Mouse (Mus musculus) liver, embryonic 12.5 days (tissue): ENCODE data around the gene Eps15l1. TPM values are rescaled to one million over a fixed set of nuclear protein-coding genes. Genes with fewer than 3 reads are reported as not detected.

Source experiments
- ATAC-seq: fragments of 200-750 bp; cut with Nextera tagmentation; 2 replicates; pipeline ENCODE4 v1.8.0; 2017; ENCODE audit warnings: moderate number of reproducible peaks, mild to moderate bottlenecking, moderate library complexity
- H3K27ac ChIP-seq: fragments of 300-500 bp; sonication (generic); 2 replicates; pipeline ENCODE4 v1.5.1; 2016; ENCODE audit warnings: mild to moderate bottlenecking
- H3K27me3 ChIP-seq: fragments of 300-500 bp; sonication (generic); replicated peaks from 2 replicates; pipeline ENCODE4 v1.6.1; 2016; ENCODE audit warnings: mild to moderate bottlenecking, moderate library complexity
- H3K36me3 ChIP-seq: fragments of 300-500 bp; sonication (generic); 2 replicates; pipeline ENCODE4 v1.6.1; 2016; ENCODE audit warnings: mild to moderate bottlenecking, moderate library complexity
- H3K4me1 ChIP-seq: fragments of 300-500 bp; sonication (generic); 2 replicates; pipeline ENCODE4 v1.6.1; 2016
- H3K4me2 ChIP-seq: fragments of 300-500 bp; sonication (generic); 2 replicates; pipeline ENCODE4 v1.6.1; 2016; ENCODE audit warnings: mild to moderate bottlenecking, moderate library complexity
- H3K4me3 ChIP-seq: fragments of 300-500 bp; sonication (generic); 2 replicates; pipeline ENCODE4 v1.5.1; 2016; ENCODE audit warnings: mild to moderate bottlenecking, moderate library complexity
- H3K9ac ChIP-seq: fragments of 300-500 bp; sonication (generic); 2 replicates; pipeline ENCODE4 v1.6.1; 2016; ENCODE audit warnings: mild to moderate bottlenecking, moderate library complexity
- H3K9me3 ChIP-seq: fragments of 300-500 bp; sonication (generic); replicated peaks from 2 replicates; pipeline ENCODE4 v1.6.1; 2016; ENCODE audit warnings: mild to moderate bottlenecking, moderate library complexity
- WGBS: fragments of 180-500 bp; shearing (Covaris S2); methylation state at CpG from one replicate; pipeline ENCODE4 v1.1.7; 2016; ENCODE audit not compliant: insufficient replicate concordance; 5-methylcytosine and 5-hydroxymethylcytosine counted together
- polyA plus RNA-seq: library from polyadenylated mRNA; unstranded; fragments of >200 nt; fragmentation: Nextera tagmentation; extraction: Ambion mirVana; gene quantifications from 2 replicates; pipeline ENCODE4 v1.2.1, GENCODE M21; 2016

The Eps15l1 gene
- polyA plus RNA-seq, 1 experiment from 2014 or later, result 29.8 TPM

DNA sequence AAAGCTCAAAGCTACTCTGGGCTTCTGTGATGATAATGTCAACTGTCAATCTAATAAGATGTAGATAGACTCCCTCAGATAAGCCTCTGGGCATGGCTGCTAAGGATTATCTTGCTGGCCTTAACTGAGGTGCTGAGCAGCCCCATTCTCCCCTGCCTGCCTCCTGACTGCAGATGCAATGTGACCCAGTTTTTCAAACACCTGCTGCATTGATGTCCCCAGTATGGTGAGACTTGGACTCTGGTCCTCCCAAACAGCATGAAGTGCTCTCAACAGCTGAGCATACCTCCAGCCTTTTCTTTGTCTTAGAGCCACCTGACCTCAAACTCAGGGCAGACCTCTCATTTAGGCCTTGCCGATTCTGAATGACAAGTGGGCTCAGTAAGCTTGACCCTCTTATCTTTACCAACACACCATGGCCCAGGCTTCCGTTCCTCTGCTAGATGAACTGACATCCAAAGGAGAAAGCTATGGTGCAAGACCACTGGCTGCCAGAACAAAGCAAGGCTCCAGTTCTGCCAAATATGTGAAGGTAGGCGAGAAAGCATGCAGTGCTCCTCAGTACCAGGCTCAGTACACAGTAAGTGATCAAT, 108.2 kb downstream of the Eps15l1 start:
- Histone ChIP-seq H3K27me3 (0 out of 2 replicates have a peak, but pooled peaks cover 4% of the 10 kb centered on the region), H3K4me2 (no peak overlapping the region), H3K4me3 (no peak overlapping the region), H3K36me3 (no peaks in the 10 kb centered on the region), H3K4me1 (peaks cover 24% of the 10 kb centered on the region), H3K9me3 (no peaks in the 10 kb centered on the region), H3K9ac (no peak overlapping the region), H3K27ac (no peak overlapping the region)
- WGBS, result 27% methylated on average over 3 of the region's 3 CpGs
- no peak for ATAC-seq

DNA sequence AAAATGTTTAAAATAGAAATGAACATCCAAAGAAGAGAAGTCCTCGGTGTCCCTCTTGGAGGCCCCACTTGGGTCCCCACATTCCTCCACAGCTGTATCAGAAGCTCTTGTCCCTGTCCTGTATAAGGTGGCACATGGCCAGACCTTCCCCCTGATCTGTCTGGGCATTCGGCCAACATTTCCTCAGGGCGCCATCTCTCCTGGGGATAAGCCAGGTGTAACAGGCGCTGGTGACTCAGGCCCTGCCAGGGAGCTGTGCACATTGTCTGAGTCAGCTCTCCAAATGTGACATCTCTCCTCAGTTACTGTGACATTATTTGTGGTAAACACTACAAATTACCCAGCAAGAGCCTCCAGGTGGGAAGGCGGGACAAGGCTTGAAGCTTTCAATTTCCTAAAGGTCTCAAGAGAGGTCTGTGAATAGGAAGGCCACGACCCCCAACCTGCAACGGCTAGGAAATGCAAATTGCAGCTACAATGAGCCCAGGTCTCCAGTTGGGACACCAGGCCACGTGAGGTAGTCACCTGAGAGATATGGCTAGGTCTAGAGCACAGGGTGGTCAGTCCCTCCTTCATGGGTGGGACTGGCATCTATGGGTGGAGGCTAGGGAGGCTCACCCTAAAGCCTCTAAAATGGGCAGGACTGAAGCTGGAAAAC, 110.3 kb downstream of the Eps15l1 start:
- no peaks in the 10 kb centered on the region for H3K36me3 ChIP-seq
- H3K9me3 ChIP-seq, result no peaks in the 10 kb centered on the region
- H3K27me3 ChIP-seq, result peaks cover 7% of the 10 kb centered on the region; the same call in 1 of the 2 replicates
- 67% methylated on average over 8 of the region's 8 CpGs for WGBS
- H3K9ac ChIP-seq, result no peak overlapping the region
- no peak overlapping the region for H3K4me2 ChIP-seq
- H3K4me3 ChIP-seq, result no peak overlapping the region
- no peak overlapping the region for H3K27ac ChIP-seq
- no peak for ATAC-seq
- H3K4me1 ChIP-seq, result peaks cover 15% of the 10 kb centered on the region

DNA sequence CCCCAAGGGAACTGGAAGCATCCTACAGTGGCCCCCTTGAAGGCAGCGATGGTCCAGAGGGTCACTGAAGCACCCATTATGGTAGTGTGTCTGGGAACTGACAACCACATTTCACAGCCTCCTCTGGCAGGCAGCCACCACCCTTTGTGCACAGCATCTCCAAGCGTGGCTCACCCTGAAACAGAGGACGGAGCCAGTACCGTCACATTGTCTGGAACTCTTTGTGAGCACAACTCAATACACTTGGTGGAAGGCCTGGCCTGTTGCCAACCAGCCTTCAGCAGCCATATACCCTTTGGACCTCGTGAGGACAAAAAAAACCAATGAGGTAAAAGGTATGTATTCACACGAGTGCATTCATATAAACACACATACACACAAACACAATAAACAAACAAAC, 113.0 kb downstream of the Eps15l1 start:
- no peak overlapping the region for H3K4me3 ChIP-seq
- peaks cover 7% of the 10 kb centered on the region for H3K27me3 ChIP-seq
- H3K4me1 ChIP-seq, result peaks cover 8% of the 10 kb centered on the region
- 58% methylated on average over 6 of the region's 6 CpGs for WGBS
- ATAC-seq, result no peak
- no peak overlapping the region for H3K27ac ChIP-seq
- no peaks in the 10 kb centered on the region for H3K36me3 ChIP-seq
- no peak overlapping the region for H3K9ac ChIP-seq
- no peak overlapping the region for H3K4me2 ChIP-seq
- no peaks in the 10 kb centered on the region for H3K9me3 ChIP-seq

DNA sequence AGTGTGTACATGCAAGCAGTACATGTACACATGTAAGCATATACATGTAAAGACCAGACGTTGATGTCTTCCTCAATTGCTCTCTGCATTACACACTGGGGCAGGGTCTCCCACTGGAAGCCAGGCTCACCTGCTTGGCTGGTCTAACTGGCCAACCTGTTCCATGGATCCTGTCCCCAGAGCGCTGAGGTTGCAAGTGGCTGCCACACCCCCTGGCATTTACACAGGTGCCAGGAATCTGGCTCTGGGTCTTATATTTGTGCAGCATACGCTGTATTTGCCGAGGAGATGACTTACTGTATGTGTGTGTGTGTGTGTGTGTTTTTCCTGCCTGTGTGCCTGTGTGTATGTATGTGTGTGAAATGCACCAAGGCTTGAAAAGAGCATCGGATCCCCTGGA, 114.3 kb downstream of the Eps15l1 start:
- H3K9ac ChIP-seq, result no peak overlapping the region
- no peak overlapping the region for H3K27ac ChIP-seq
- no peak for ATAC-seq
- H3K4me3 ChIP-seq, result no peak overlapping the region
- WGBS, result 72% methylated on average over 5 of the region's 5 CpGs
- peaks cover 7% of the 10 kb centered on the region for H3K27me3 ChIP-seq
- H3K4me2 ChIP-seq, result no peak overlapping the region
- 0 out of 2 replicates have a peak, but pooled peaks cover 3% of the 10 kb centered on the region for H3K4me1 ChIP-seq
- no peaks in the 10 kb centered on the region for H3K36me3 ChIP-seq
- no peaks in the 10 kb centered on the region for H3K9me3 ChIP-seq

GRCm38 (mm10) chr8:72305210-72305905, 115.9 kb downstream of the Eps15l1 start, which contains the start of gene Gm10282:
TSS of gene Gm10282 (minus strand) at chr8:72305260.
- 58% methylated on average over 16 of the region's 16 CpGs for WGBS

GRCm38 (mm10) chr8:72303633-72304032, 117.6 kb downstream of the Eps15l1 start:
- no peak overlapping the region for H3K9ac ChIP-seq
- 34% methylated on average over 8 of the region's 8 CpGs for WGBS
- no peaks in the 10 kb centered on the region for H3K36me3 ChIP-seq
- H3K27ac ChIP-seq, result no peak overlapping the region
- peaks cover 7% of the 10 kb centered on the region for H3K27me3 ChIP-seq
- 0 out of 2 replicates have a peak, but pooled peaks cover 3% of the 10 kb centered on the region for H3K4me1 ChIP-seq
- no peak for ATAC-seq
- no peak overlapping the region for H3K4me2 ChIP-seq
- H3K4me3 ChIP-seq, result no peak overlapping the region
- H3K9me3 ChIP-seq, result no peaks in the 10 kb centered on the region

More at GRCm38 (mm10) chr8:72305210-72305905, 115.9 kb downstream of the Eps15l1 start, which contains the start of gene Gm10282:
- no peak for ATAC-seq
- Histone ChIP-seq H3K27me3 (peaks cover 7% of the 10 kb centered on the region), H3K36me3 (no peaks in the 10 kb centered on the region), H3K4me2 (no peak within 1 kb of the TSS), H3K9me3 (no peaks in the 10 kb centered on the region), H3K27ac (no peak within 1 kb of the TSS), H3K9ac (no peak within 1 kb of the TSS), H3K4me3 (no peak within 1 kb of the TSS), H3K4me1 (0 out of 2 replicates have a peak, but pooled peaks cover 3% of the 10 kb centered on the region)

- no peaks in the 10 kb centered on the region for H3K9me3 ChIP-seq
- H3K27me3 ChIP-seq, result peaks cover 7% of the 10 kb centered on the region
- H3K4me3 ChIP-seq, result no peak overlapping the region
- H3K4me2 ChIP-seq, result no peak overlapping the region
- H3K4me1 ChIP-seq, result 0 out of 2 replicates have a peak, but pooled peaks cover 3% of the 10 kb centered on the region
- no peak for ATAC-seq
- H3K9ac ChIP-seq, result no peak overlapping the region
- 58% methylated on average over 8 of the region's 8 CpGs for WGBS
- H3K36me3 ChIP-seq, result no peaks in the 10 kb centered on the region
- H3K27ac ChIP-seq, result no peak overlapping the region
Observed at GRCm38 (mm10) chr8:72302986-72303612, 118.2 kb downstream of the Eps15l1 start.

DNA sequence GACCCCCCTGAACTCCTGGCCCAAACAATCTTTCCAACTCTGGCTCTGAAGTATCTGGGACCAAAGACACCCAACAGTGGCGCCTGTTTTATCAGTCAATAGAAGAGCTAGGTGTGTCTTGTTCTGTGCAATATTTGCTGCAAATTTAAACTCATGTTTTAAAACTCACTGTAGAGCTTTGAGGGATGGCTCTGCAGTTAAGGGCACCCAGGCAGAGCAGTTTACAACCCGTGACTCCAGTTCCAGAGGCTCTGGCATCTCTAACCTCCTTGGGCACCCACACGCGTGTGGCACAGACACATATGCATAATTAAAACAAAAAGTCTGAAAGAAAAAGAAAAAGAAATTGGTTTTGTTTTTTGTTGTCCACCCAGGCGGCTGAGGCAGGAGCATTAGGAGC, 119.8 kb downstream of the Eps15l1 start:
- no peaks in the 10 kb centered on the region for H3K36me3 ChIP-seq
- H3K9ac ChIP-seq, result no peak overlapping the region
- H3K4me2 ChIP-seq, result no peak overlapping the region
- H3K4me1 ChIP-seq, result peaks cover 3% of the 10 kb centered on the region; the same call in 1 of the 2 replicates
- peaks cover 2% of the 10 kb centered on the region for H3K27me3 ChIP-seq
- H3K4me3 ChIP-seq, result no peak overlapping the region
- ATAC-seq, result no peak
- no peak overlapping the region for H3K27ac ChIP-seq
- no peaks in the 10 kb centered on the region for H3K9me3 ChIP-seq
- 68% methylated on average over 5 of the region's 5 CpGs for WGBS

GRCm38 (mm10) chr8:72300654-72301400, 120.4 kb downstream of the Eps15l1 start:
- 66% methylated on average over 9 of the region's 9 CpGs for whole genome bisulfite sequencing

GRCm38 (mm10) chr8:72298928-72299327, 122.3 kb downstream of the Eps15l1 start:
- no peak for ATAC-seq
- Histone ChIP-seq H3K4me1 (peaks cover 22% of the 10 kb centered on the region), H3K4me2 (no peak overlapping the region), H3K9me3 (no peaks in the 10 kb centered on the region), H3K27ac (no peak overlapping the region), H3K27me3 (no peaks in the 10 kb centered on the region; the same call in 1 of the 2 replicates), H3K4me3 (no peak overlapping the region), H3K9ac (no peak overlapping the region), H3K36me3 (no peaks in the 10 kb centered on the region)
- WGBS, result 74% methylated on average over 1 of the region's 1 CpGs

More at GRCm38 (mm10) chr8:72300654-72301400, 120.4 kb downstream of the Eps15l1 start:
- no peaks in the 10 kb centered on the region; the same call in none of the 2 replicates for H3K27me3 ChIP-seq
- no peak overlapping the region for H3K27ac ChIP-seq
- no peak for ATAC-seq
- H3K36me3 ChIP-seq, result no peaks in the 10 kb centered on the region
- peaks cover 7% of the 10 kb centered on the region; the same call in 1 of the 2 replicates for H3K4me1 ChIP-seq
- H3K9me3 ChIP-seq, result no peaks in the 10 kb centered on the region
- H3K4me2 ChIP-seq, result no peak overlapping the region
- H3K9ac ChIP-seq, result no peak overlapping the region
- no peak overlapping the region for H3K4me3 ChIP-seq

DNA sequence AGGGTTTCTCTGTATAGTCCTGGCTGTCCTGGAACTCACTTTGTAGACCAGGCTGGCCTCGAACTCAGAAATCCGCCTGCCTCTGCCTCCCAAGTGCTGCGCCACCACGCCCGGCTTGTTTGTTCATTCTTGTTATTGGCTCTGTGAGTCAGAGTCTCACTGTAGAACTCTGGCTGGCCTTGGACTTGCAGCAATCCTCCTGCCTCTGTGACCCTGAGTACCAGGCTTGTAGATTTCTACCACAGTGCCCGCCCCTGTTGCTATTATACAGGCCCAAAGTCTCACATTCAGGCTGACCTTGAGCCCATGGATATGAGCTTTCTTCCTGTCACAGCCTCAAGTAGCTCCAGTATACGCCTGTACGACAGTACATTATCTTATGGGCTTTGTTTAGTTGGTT, 124.7 kb downstream of the Eps15l1 start:
- Histone ChIP-seq H3K4me3 (no peak overlapping the region), H3K4me2 (no peak overlapping the region), H3K36me3 (no peaks in the 10 kb centered on the region), H3K27ac (no peak overlapping the region), H3K4me1 (peaks cover 19% of the 10 kb centered on the region), H3K9me3 (no peaks in the 10 kb centered on the region), H3K27me3 (no peaks in the 10 kb centered on the region; the same call in 1 of the 2 replicates), H3K9ac (no peak overlapping the region)
- no peak for ATAC-seq
- WGBS, result 80% methylated on average over 8 of the region's 8 CpGs
